Mouse (Mus musculus) heart, adult 2 months (tissue): ENCODE data around the gene 4930524J08Rik.

Experiments used
- CTCF ChIP-seq: fragments of 200-600 bp; IDR thresholded peaks from 2 replicates; pipeline ENCODE4 v1.8.1; 2022; ENCODE audit warnings: antibody characterized with exemption, mild to moderate bottlenecking, moderate library complexity
- EP300 ChIP-seq: fragments of 200-500 bp; IDR thresholded peaks from 2 replicates; pipeline ENCODE4 v1.6.1; 2011; ENCODE audit warnings: low read depth, low read length, control low read depth; ENCODE audit not compliant: insufficient read depth
- POLR2A ChIP-seq: fragments of 200-500 bp; IDR thresholded peaks from 2 replicates; pipeline ENCODE4 v1.6.1; 2011; ENCODE audit warnings: mild to moderate bottlenecking, low read depth, low read length, control low read depth; ENCODE audit not compliant: insufficient read depth

GRCm38 (mm10) chr5:99931910-99932309 is 47.0 kb upstream of the 4930524J08Rik start:
- TF ChIP-seq EP300 (no peak), CTCF (no peak), POLR2A (no peak)
